Mouse (Mus musculus): Measurements from ENCODE around the gene Zbtb20. TPM values are rescaled to one million over a fixed set of nuclear protein-coding genes. Genes with fewer than 3 reads are reported as not detected.
"Not testable (repeated sequence)": the region's sequence is repeated elsewhere in the genome, so short reads cannot be mapped to it uniquely, and the experiment has no call there.

Zbtb20 gene
- total RNA-seq, 2 experiments from 2014 or later, result 169 to 192 TPM

- intact Hi-C loops (cut with DNase I), result no loop called here
These were observed 32.7 kb downstream of the Zbtb20 start for GRCm38 (mm10) chr16:42908381-42908780.

GRCm38 (mm10) chr16:42908896-42909295 lies 33.2 kb downstream of the Zbtb20 start:
- no peak for DNase-seq
- intact Hi-C loops (cut with DNase I), result no loop called here

More at GRCm38 (mm10) chr16:42908381-42908780, 32.7 kb downstream of the Zbtb20 start:
- DNase-seq, result no peak

GRCm38 (mm10) chr16:42910016-42910415 lies 34.3 kb downstream of the Zbtb20 start:
- intact Hi-C loops (cut with DNase I), result loop anchor here (5.0 to 10.0 kb wide), 4 partner anchors 255 to 895 kb away; no protein-coding TSS in a partner anchor
- DNase-seq, result no peak

GRCm38 (mm10) chr16:42910716-42911115 lies 35.0 kb downstream of the Zbtb20 start:
- intact Hi-C loops (cut with DNase I), result loop anchor here (5.0 to 10.0 kb wide), 4 partner anchors 254 to 894 kb away; no protein-coding TSS in a partner anchor
- peak; percentile 39 to 51 for DNase-seq

GRCm38 (mm10) chr16:42911326-42911725 lies 35.6 kb downstream of the Zbtb20 start:
- intact Hi-C loops (cut with DNase I), result loop anchor here (5.0 to 10.0 kb wide), 4 partner anchors 253 to 893 kb away; no protein-coding TSS in a partner anchor
- DNase-seq, result no peak

GRCm38 (mm10) chr16:42911815-42912214 lies 36.1 kb downstream of the Zbtb20 start:
- DNase-seq, result no peak
- intact Hi-C loops (cut with DNase I), result loop anchor here (5.0 to 10.0 kb wide), 4 partner anchors 253 to 893 kb away; no protein-coding TSS in a partner anchor

GRCm38 (mm10) chr16:42913291-42913690 lies 37.6 kb downstream of the Zbtb20 start:
- DNase-seq, result no peak
- intact Hi-C loops (cut with DNase I), result loop anchor here (5.0 to 10.0 kb wide), 4 partner anchors 252 to 892 kb away; no protein-coding TSS in a partner anchor

- DNase-seq, result peak; percentile 65 to 75
- intact Hi-C loops (cut with DNase I), result loop anchor here (2.0 to 10.0 kb wide), 6 partner anchors 78 to 890 kb away; no protein-coding TSS in a partner anchor
These were observed 38.9 kb downstream of the Zbtb20 start for GRCm38 (mm10) chr16:42914457-42915085.

GRCm38 (mm10) chr16:42919992-42920760 lies 44.5 kb downstream of the Zbtb20 start:
- intact Hi-C loops (cut with DNase I), result loop anchor here (5.0 to 10.0 kb wide), 4 partner anchors 245 to 885 kb away; no protein-coding TSS in a partner anchor
- DNase-seq, result no peak

GRCm38 (mm10) chr16:42921436-42921835 lies 45.8 kb downstream of the Zbtb20 start:
- DNase-seq, result no peak
- intact Hi-C loops (cut with DNase I), result no loop called here

GRCm38 (mm10) chr16:42938211-42938610 lies 62.5 kb downstream of the Zbtb20 start:
- intact Hi-C loops (cut with DNase I), result no loop called here
- DNase-seq, result peak in 1 of 2 experiments; percentile 13

GRCm38 (mm10) chr16:42947016-42947415 lies 71.3 kb downstream of the Zbtb20 start:
- intact Hi-C loops (cut with DNase I), result loop anchor here (10.0 kb wide), 1 partner anchor 398 kb away; no protein-coding TSS in a partner anchor
- DNase-seq, result peak in 1 of 2 experiments; percentile 10

- intact Hi-C loops (cut with DNase I); DNase-seq: not testable (repeated sequence)
These were observed 79.7 kb downstream of the Zbtb20 start for GRCm38 (mm10) chr16:42955401-42955800.

GRCm38 (mm10) chr16:42972872-42973271 lies 97.2 kb downstream of the Zbtb20 start:
- no peak for DNase-seq
- intact Hi-C loops (cut with DNase I), result no loop called here

GRCm38 (mm10) chr16:42998896-42999295 lies 123.2 kb downstream of the Zbtb20 start:
- intact Hi-C loops (cut with DNase I), result no loop called here
- no peak for DNase-seq

GRCm38 (mm10) chr16:43026351-43026750 lies 150.7 kb downstream of the Zbtb20 start:
- intact Hi-C loops (cut with DNase I), result no loop called here
- DNase-seq, result no peak

- intact Hi-C loops (cut with DNase I), result no loop called here
- no peak for DNase-seq
These were observed 153.6 kb downstream of the Zbtb20 start for GRCm38 (mm10) chr16:43029243-43029642.

GRCm38 (mm10) chr16:43035709-43036108 lies 160.0 kb downstream of the Zbtb20 start:
- intact Hi-C loops (cut with DNase I), result no loop called here
- no peak for DNase-seq

- no peak for DNase-seq
- intact Hi-C loops (cut with DNase I), result no loop called here
These were observed 160.8 kb downstream of the Zbtb20 start for GRCm38 (mm10) chr16:43036510-43036909.

- no peak for DNase-seq
- intact Hi-C loops (cut with DNase I), result no loop called here
These were observed 161.6 kb downstream of the Zbtb20 start for GRCm38 (mm10) chr16:43037320-43037719.

- DNase-seq, result no peak
- intact Hi-C loops (cut with DNase I), result no loop called here
These were observed 169.9 kb downstream of the Zbtb20 start for GRCm38 (mm10) chr16:43045611-43046010.

Data from heart, postnatal 14 days (tissue).